14 mouse cellular contexts compared by ENCODE assay signal in genomic region chr10:41832191-41832590, GRCm38 (mm10). TPM values are rescaled to one million over a fixed set of nuclear protein-coding genes. Genes with fewer than 3 reads are reported as not detected.
DNase-seq lines count a peak whose midpoint lies in the region; ATAC-seq and TF ChIP-seq lines count a peak whose summit lies in the region.
"Had no signal": no experiment of that assay in that cellular context is flagged by ENCODE, and none has a peak within 500 bp of the region (broad histone marks: within the 10 kb centered on the region; RNA-seq: fewer than 3 reads in every experiment).

No protein-coding gene starts in this region.

- H3K36me3 ChIP-seq in stomach, embryonic 16.5 days (ENCODE audit: control insufficient read depth, insufficient read depth, low read length), result no peaks in the 10 kb centered on the region
- H3K36me3 ChIP-seq: forebrain, embryonic 15.5 days; hindbrain, embryonic 12.5 days had no signal

- TF ChIP-seq CTCF in layer of hippocampus, adult 2 months (conservative IDR thresholded peaks at IDR 0.05), result no peak
- no peak for TF ChIP-seq CTCF in left cerebral cortex, adult 2 months (IDR thresholded peaks at IDR 0.05)

- H3K4me3 ChIP-seq in layer of hippocampus, adult 2 months, result no peak overlapping the region
- no peak overlapping the region for H3K4me3 ChIP-seq in stomach, embryonic 16.5 days (replicated peaks; ENCODE audit: low read length)
- H3K4me3 ChIP-seq in left cerebral cortex, adult 2 months, result no peak overlapping the region
- H3K4me3 ChIP-seq: forebrain, embryonic 15.5 days; hindbrain, embryonic 12.5 days had no signal

- H3K9me3 ChIP-seq in stomach, embryonic 16.5 days (replicated peaks; ENCODE audit: control insufficient read depth, low read length), result no peaks in the 10 kb centered on the region
- H3K9me3 ChIP-seq: forebrain, embryonic 15.5 days; hindbrain, embryonic 12.5 days had no signal

- H3K4me1 ChIP-seq in stomach, embryonic 16.5 days (ENCODE audit: control insufficient read depth, insufficient read depth, low read length), result no peaks in the 10 kb centered on the region; the same call in 1 of the 2 replicates
- H3K4me1 ChIP-seq: forebrain, embryonic 15.5 days; hindbrain, embryonic 12.5 days had no signal

- ATAC-seq in stomach, embryonic 16.5 days (ENCODE audit: insufficient read depth, low FRiP score), result 0 out of 2 replicates have a peak, but pooled peaks have one; percentile 37
- ATAC-seq: liver, postnatal 0 days had no signal

- peak; percentile 11 to 27 for DNase-seq in adrenal gland, postnatal 36 days
- DNase-seq in adrenal gland, adult 8-10 months, result no peak
- no peak for DNase-seq in layer of hippocampus, adult 2 months (ENCODE audit: low spot score in 2 of 2)
- DNase-seq in layer of hippocampus, adult 18-20 months (ENCODE audit: low spot score in 2 of 2), result no peak
- DNase-seq in gastrocnemius, adult 18-20 months (ENCODE audit: low spot score), result peak; percentile 70
- DNase-seq in natural killer cell, adult 2 months (ENCODE audit: low spot score in 2 of 2), result no peak
- DNase-seq in left cerebral cortex, adult 2 months (ENCODE audit: extremely low spot score in 1 of 2, low spot score in 2 of 2), result no peak
- DNase-seq: cerebellum, adult 11 months; heart, adult 18-20 months; kidney, postnatal 14 days; liver, postnatal 0 days had no signal

- H3K4me2 ChIP-seq in stomach, embryonic 16.5 days (ENCODE audit: low read depth, low read length), result no peak overlapping the region
- H3K4me2 ChIP-seq: forebrain, embryonic 15.5 days; hindbrain, embryonic 12.5 days had no signal

- no peaks in the 10 kb centered on the region for H3K27me3 ChIP-seq in stomach, embryonic 16.5 days (ENCODE audit: control insufficient read depth, insufficient read depth, low read length)
- H3K27me3 ChIP-seq: forebrain, embryonic 15.5 days; hindbrain, embryonic 12.5 days had no signal

- whole genome bisulfite sequencing in stomach, embryonic 16.5 days, result 64% methylated on average over 6 of the region's 6 CpGs

- H3K9ac ChIP-seq in stomach, embryonic 16.5 days (ENCODE audit: low read length), result no peak overlapping the region
- H3K9ac ChIP-seq: forebrain, embryonic 15.5 days; hindbrain, embryonic 12.5 days; liver, postnatal 0 days had no signal

- H3K27ac ChIP-seq in layer of hippocampus, adult 2 months, result peak overlapping the region; percentile 51
- no peak overlapping the region for H3K27ac ChIP-seq in stomach, embryonic 16.5 days (ENCODE audit: low read length)
- no peak overlapping the region for H3K27ac ChIP-seq in left cerebral cortex, adult 2 months
- H3K27ac ChIP-seq: forebrain, embryonic 15.5 days; hindbrain, embryonic 12.5 days had no signal

- intact Hi-C loops in left cerebral cortex, adult 2 months (cut with DNase I), result loop anchor here (5.0 kb wide), 2 partner anchors 150 to 445 kb away; partner anchors contain the start of gene Foxo3

RNA-seq across cellular contexts. Expression of gene Sesn1, which starts 22.5 kb away (rescaled TPM):
- 10 to 100 TPM; 19.9 to 22.6 TPM for total RNA-seq in adrenal gland, postnatal 36 days (2021)
- 10 to 100 TPM; 20.5 to 31.3 (median 29.4) TPM for total RNA-seq in adrenal gland, adult 8-10 months (2022)
- total RNA-seq in layer of hippocampus, adult 2 months (2021), result 10 to 100 TPM; 51.4 to 55.3 TPM
- total RNA-seq in layer of hippocampus, adult 18-20 months (2021), result 10 to 100 TPM; 54.1 to 55.6 TPM
- total RNA-seq in gastrocnemius, adult 18-20 months (2021), result 10 to 100 TPM; 17.0 to 40.1 TPM
- polyA plus RNA-seq in stomach, embryonic 16.5 days (2015; fragmentation: Nextera tagmentation; extraction: Ambion mirVana), result 32.3 and 34.2 TPM in 2 replicates
- total RNA-seq in left cerebral cortex, adult 2 months (2021), result 10 to 100 TPM; 50.7 to 51.4 TPM

RNA-seq across cellular contexts. Expression of gene Cep57l1, which starts 22.5 kb away (rescaled TPM):
- 1 to 10 TPM; 7.2 to 7.3 TPM for total RNA-seq in adrenal gland, postnatal 36 days (2021)
- total RNA-seq in adrenal gland, adult 8-10 months (2022), result 10 to 100 TPM in 2 of 4 experiments, 1 to 10 TPM in 2; 5.8 to 14.5 (median 9.5) TPM
- 1 to 10 TPM; 8.5 to 8.6 TPM for total RNA-seq in layer of hippocampus, adult 2 months (2021)
- total RNA-seq in layer of hippocampus, adult 18-20 months (2021), result 1 to 10 TPM; 5.5 to 6.6 TPM
- total RNA-seq in gastrocnemius, adult 18-20 months (2021), result 1 to 10 TPM; 2.0 to 2.6 TPM
- polyA plus RNA-seq in stomach, embryonic 16.5 days (2015; fragmentation: Nextera tagmentation; extraction: Ambion mirVana), result 19.5 and 19.8 TPM in 2 replicates
- 1 to 10 TPM; 5.3 to 7.5 TPM for total RNA-seq in left cerebral cortex, adult 2 months (2021)

Comparison
In these comparisons a context has a peak if more than half of its experiments do, and no peak if none do; other contexts are left out.
1. DNase-seq: peak in adrenal gland, postnatal 36 days (2 of 2) and gastrocnemius, adult 18-20 months (single experiment); none in adrenal gland, adult 8-10 months (single experiment), layer of hippocampus, adult 2 months (0 of 2), layer of hippocampus, adult 18-20 months (0 of 2), natural killer cell, adult 2 months (0 of 2) and left cerebral cortex, adult 2 months (0 of 2).